Mouse (Mus musculus): ENCODE data around the gene Cnp. TPM values are rescaled to one million over a fixed set of nuclear protein-coding genes. Genes with fewer than 3 reads are reported as not detected.

Cnp gene
- polyA plus RNA-seq, 1 experiment, result 2.9 TPM

- no peak for TF ChIP-seq GATA1 (IDR thresholded peaks at IDR 0.05; ENCODE audit: low read length)
These were observed 51.3 kb downstream of the Cnp start for GRCm38 (mm10) chr11:100625754-100626700.

GRCm38 (mm10) chr11:100626701-100627195 is 52.0 kb downstream of the Cnp start:
- TF ChIP-seq GATA1 (IDR thresholded peaks at IDR 0.05; ENCODE audit: low read length), result no peak

GRCm38 (mm10) chr11:100628056-100628455 is 53.4 kb downstream of the Cnp start:
- no peak for TF ChIP-seq GATA1 (IDR thresholded peaks at IDR 0.05; ENCODE audit: low read length)

- no peak for TF ChIP-seq GATA1 (IDR thresholded peaks at IDR 0.05; ENCODE audit: low read length)
These were observed 54.2 kb downstream of the Cnp start for GRCm38 (mm10) chr11:100628862-100629352.

- no peak for TF ChIP-seq GATA1 (IDR thresholded peaks at IDR 0.05; ENCODE audit: low read length)
These were observed 59.8 kb downstream of the Cnp start for GRCm38 (mm10) chr11:100634530-100634929.

GRCm38 (mm10) chr11:100640159-100640906 is 65.6 kb downstream of the Cnp start:
- no peak for TF ChIP-seq GATA1 (IDR thresholded peaks at IDR 0.05; ENCODE audit: low read length)

Other genes starting within 250 kb of the Cnp start
- gene Gast, start 240.5 kb upstream of the Cnp start, polyA plus RNA-seq (2012), result not detected in 2 replicates
- not detected in 2 replicates for gene Hap1, start 218.8 kb upstream of the Cnp start, polyA plus RNA-seq (2012)
- gene Jup, start 177.1 kb upstream of the Cnp start, polyA plus RNA-seq (2012), result not detected in 2 replicates
- gene P3h4, start 160.1 kb upstream of the Cnp start, polyA plus RNA-seq (2012), result not detected in 2 replicates
- gene Fkbp10, start 159.2 kb upstream of the Cnp start, polyA plus RNA-seq (2012), result not detected in 2 replicates
- 51.0 and 63.7 TPM in 2 replicates for gene Nt5c3b, start 133.1 kb upstream of the Cnp start, polyA plus RNA-seq (2012)
- gene Klhl10, start 133.0 kb upstream of the Cnp start, polyA plus RNA-seq (2012), result 0.09 TPM in 2 replicates
- 3.4 and 3.8 TPM in 2 replicates for gene Klhl11, start 102.2 kb upstream of the Cnp start, polyA plus RNA-seq (2012)
- 24.4 and 80.2 TPM in 2 replicates for gene Acly, start 46.9 kb upstream of the Cnp start, polyA plus RNA-seq (2012)
- 0.03 TPM in 1 of 2 replicates, not detected in the other for gene Ttc25, start 29.3 kb upstream of the Cnp start, polyA plus RNA-seq (2012)
- 52.6 and 60.7 TPM in 2 replicates for gene Nkiras2, start 44.3 kb downstream of the Cnp start, polyA plus RNA-seq (2012)
- 96.0 and 111 TPM in 2 replicates for gene Dnajc7, start 45.3 kb downstream of the Cnp start, polyA plus RNA-seq (2012)
- not detected in 2 replicates for gene Zfp385c, start 117.6 kb downstream of the Cnp start, polyA plus RNA-seq (2012)
- gene Dhx58, start 129.4 kb downstream of the Cnp start, polyA plus RNA-seq (2012), result 1.2 and 2.4 TPM in 2 replicates
- gene Kat2a, start 137.6 kb downstream of the Cnp start, polyA plus RNA-seq (2012), result 87.0 and 106 TPM in 2 replicates
- gene Hspb9, start 138.9 kb downstream of the Cnp start, polyA plus RNA-seq (2012), result 0.26 and 0.37 TPM in 2 replicates
- gene Rab5c, start 163.3 kb downstream of the Cnp start, polyA plus RNA-seq (2012), result 345 and 399 TPM in 2 replicates
- 0.02 TPM in 1 of 2 replicates, not detected in the other for gene Kcnh4, start 185.0 kb downstream of the Cnp start, polyA plus RNA-seq (2012)
- not detected in 2 replicates for gene Hcrt, start 188.0 kb downstream of the Cnp start, polyA plus RNA-seq (2012)
- 4.4 and 5.2 TPM in 2 replicates for gene Ghdc, start 196.1 kb downstream of the Cnp start, polyA plus RNA-seq (2012)

All from G1E-ER4 (cell line).